Mouse (Mus musculus): Measurements from ENCODE around the gene Clk4.

The Clk4 gene

GRCm38 (mm10) chr11:51308306-51308705 is 46.8 kb downstream of the Clk4 start:
- DNase-seq (ENCODE audit: low spot score in 2 of 2), result no peak

DNA sequence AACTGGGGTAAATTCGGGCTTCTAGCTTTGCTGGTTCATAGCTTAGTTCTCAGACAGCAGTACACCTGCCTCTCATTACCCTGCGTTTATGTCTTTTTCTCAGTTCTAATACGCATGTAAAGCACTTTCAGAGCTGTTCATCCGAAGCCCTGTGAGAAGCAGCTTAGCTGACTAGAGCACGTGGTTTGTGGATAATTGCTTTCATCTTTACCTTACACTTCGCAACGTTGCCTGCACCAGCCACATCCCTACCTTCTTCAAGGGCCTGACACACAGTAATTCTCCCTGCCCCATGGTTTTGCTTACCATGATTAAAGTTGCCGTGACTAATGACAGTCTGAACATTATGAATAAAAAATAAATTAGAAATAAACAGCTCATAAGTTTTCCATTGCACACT is 50.3 kb downstream of the Clk4 start:
- no peak for DNase-seq (ENCODE audit: low spot score in 2 of 2)

DNA sequence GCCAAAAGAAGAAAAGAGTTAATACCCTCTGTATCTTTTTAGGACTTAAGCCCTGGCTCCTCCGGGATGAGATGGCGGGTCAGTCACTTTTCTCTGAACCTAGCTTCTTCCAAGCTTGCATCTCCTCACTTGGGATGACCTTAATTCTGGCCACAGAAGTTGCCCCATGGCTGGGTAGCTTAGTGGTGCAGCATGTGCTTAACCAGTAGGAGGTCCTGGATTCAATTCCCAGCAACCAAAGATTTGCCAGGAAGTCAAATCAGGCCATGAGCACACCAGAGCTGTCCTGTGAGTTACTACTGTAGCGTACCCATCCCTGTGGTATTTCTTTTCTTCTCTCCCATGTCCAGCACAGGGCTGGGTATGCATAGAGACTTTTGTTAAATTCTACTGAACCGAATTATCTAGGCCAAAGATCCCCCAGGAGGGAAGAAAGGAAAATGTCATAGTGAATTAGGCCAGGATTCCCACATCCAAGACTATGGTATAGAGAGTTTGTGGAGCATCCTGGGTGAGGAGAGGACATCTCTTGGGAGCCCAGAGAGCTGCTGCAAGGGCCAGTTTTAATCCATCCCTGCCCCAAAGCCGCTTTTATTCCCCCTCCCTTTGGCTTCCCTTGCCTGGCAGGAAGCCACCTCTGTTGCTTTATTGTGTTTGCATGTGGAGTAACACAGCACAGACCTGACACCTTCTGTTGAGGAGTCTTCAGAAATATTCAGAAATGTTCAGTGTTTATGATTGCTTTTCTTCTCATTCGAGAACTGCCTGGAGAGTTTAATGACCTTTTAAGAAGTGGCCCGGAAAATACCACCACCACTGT is 54.7 kb downstream of the Clk4 start:
- DNase-seq (ENCODE audit: low spot score in 2 of 2), result no peak

- no peak for DNase-seq (ENCODE audit: low spot score in 2 of 2)
These were observed 59.1 kb downstream of the Clk4 start for GRCm38 (mm10) chr11:51320609-51321008.

DNA sequence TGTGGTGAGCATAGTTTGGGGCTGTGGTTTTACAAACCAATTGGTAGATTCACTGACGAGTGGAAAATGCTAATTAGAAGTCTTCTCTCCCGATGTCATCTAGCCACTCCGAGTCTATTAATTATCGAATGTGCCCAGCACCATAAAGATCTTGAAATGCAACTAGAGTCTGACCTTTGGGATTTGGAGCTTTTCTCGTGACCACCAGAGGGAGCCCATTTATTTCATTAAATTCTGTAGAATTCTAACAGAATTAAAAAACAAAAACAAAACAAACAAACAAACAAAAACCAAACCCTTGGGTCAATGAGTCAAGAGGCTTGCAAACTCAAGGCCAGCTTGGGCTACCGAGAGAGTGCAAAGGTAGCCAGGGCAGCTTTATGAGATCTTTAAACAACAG is 65.4 kb downstream of the Clk4 start:
- no peak for DNase-seq (ENCODE audit: low spot score in 2 of 2)

DNA sequence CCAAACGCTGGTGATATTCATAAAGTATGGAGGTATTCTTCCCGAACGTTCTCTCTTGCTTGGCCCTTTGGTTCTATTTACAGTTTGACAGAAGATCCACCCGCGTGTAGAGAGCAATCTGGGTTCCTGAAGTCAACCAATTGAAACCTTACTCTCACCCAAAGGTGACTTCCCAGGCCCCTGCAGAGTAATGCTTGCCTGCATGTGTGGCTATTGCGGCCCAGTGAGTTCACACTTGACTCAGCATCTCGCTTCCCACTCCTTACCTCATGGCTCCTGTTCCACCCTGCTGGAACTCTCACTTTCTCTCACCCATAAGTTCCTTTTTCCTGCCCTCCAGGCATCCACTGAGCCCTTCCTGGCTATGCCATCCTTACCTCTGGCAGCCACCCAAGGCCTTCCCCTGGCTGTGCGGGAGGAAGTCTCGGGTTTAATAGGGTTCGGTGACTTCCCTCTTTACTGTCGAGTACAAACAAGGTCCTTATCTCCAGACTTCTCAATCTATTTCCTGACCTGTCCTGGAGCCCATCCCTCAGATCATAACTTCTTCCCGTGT is 66.9 kb downstream of the Clk4 start:
- no peak for DNase-seq (ENCODE audit: low spot score in 2 of 2)

GRCm38 (mm10) chr11:51329837-51330714 is 68.5 kb downstream of the Clk4 start:
- DNase-seq (ENCODE audit: low spot score in 2 of 2), result no peak

Data from left cerebral cortex, adult 9 months (tissue).